Mouse (Mus musculus): ENCODE results near the gene Tmem120b. TPM values are rescaled to one million over a fixed set of nuclear protein-coding genes. Genes with fewer than 3 reads are reported as not detected.
A peak's percentile ranks its signal among the peaks of the same experiment; 100 is the strongest.

Gene Tmem120b
- total RNA-seq (2021): 10 to 100 TPM in 1 of 2 experiments, 1 to 10 TPM in 1; 8.6 to 10.6 TPM

GRCm38 (mm10) chr5:123068115-123068514 is at the start of gene Tmem120b:
Tmem120b (plus strand) TSS chr5:123068415.
- DNase-seq (ENCODE audit: low spot score): no peak
- intact Hi-C loops (cut with DNase I): no loop called here

GRCm38 (mm10) chr5:123019336-123020016 is 48.7 kb upstream of the Tmem120b start:
- intact Hi-C loops (cut with DNase I): no loop called here
- DNase-seq (ENCODE audit: low spot score): no peak

- intact Hi-C loops (cut with DNase I): no loop called here
- DNase-seq (ENCODE audit: low spot score): no peak
These were observed 47.8 kb upstream of the Tmem120b start for GRCm38 (mm10) chr5:123020426-123020825.

- no peak for DNase-seq (ENCODE audit: low spot score)
- intact Hi-C loops (cut with DNase I): no loop called here
These were observed 46.8 kb upstream of the Tmem120b start for GRCm38 (mm10) chr5:123021438-123021837.

GRCm38 (mm10) chr5:123023049-123023448 is 45.2 kb upstream of the Tmem120b start:
- no peak for DNase-seq (ENCODE audit: low spot score)
- intact Hi-C loops (cut with DNase I): no loop called here

GRCm38 (mm10) chr5:123024312-123024711 is 43.9 kb upstream of the Tmem120b start:
- no peak for DNase-seq (ENCODE audit: low spot score)
- intact Hi-C loops (cut with DNase I): no loop called here

- intact Hi-C loops (cut with DNase I): no loop called here
- DNase-seq (ENCODE audit: low spot score): no peak
These were observed 43.1 kb upstream of the Tmem120b start for GRCm38 (mm10) chr5:123024965-123025573.

- intact Hi-C loops (cut with DNase I): no loop called here
- no peak for DNase-seq (ENCODE audit: low spot score)
These were observed 41.8 kb upstream of the Tmem120b start for GRCm38 (mm10) chr5:123026414-123026813.

GRCm38 (mm10) chr5:123027436-123027835 is 40.8 kb upstream of the Tmem120b start:
- DNase-seq (ENCODE audit: low spot score): no peak
- intact Hi-C loops (cut with DNase I): no loop called here

GRCm38 (mm10) chr5:123029729-123030128 is 38.5 kb upstream of the Tmem120b start:
- DNase-seq (ENCODE audit: low spot score): no peak
- intact Hi-C loops (cut with DNase I): no loop called here

GRCm38 (mm10) chr5:123031312-123031711 is 36.9 kb upstream of the Tmem120b start:
- intact Hi-C loops (cut with DNase I): no loop called here
- DNase-seq (ENCODE audit: low spot score): no peak

GRCm38 (mm10) chr5:123033646-123034160 is 34.5 kb upstream of the Tmem120b start:
- no peak for DNase-seq (ENCODE audit: low spot score)
- intact Hi-C loops (cut with DNase I): no loop called here

GRCm38 (mm10) chr5:123035089-123035488 is 33.1 kb upstream of the Tmem120b start:
- intact Hi-C loops (cut with DNase I): no loop called here
- DNase-seq (ENCODE audit: low spot score): no peak

- intact Hi-C loops (cut with DNase I): no loop called here
- DNase-seq (ENCODE audit: low spot score): no peak
These were observed 32.7 kb upstream of the Tmem120b start for GRCm38 (mm10) chr5:123035564-123035963.

- no peak for DNase-seq (ENCODE audit: low spot score)
- intact Hi-C loops (cut with DNase I): no loop called here
These were observed 30.1 kb upstream of the Tmem120b start for GRCm38 (mm10) chr5:123038115-123038514.

GRCm38 (mm10) chr5:123039120-123039752 is 29.0 kb upstream of the Tmem120b start:
- intact Hi-C loops (cut with DNase I): no loop called here
- DNase-seq (ENCODE audit: low spot score): peak; percentile 67

GRCm38 (mm10) chr5:123040796-123041195 is 27.4 kb upstream of the Tmem120b start:
- DNase-seq (ENCODE audit: low spot score): no peak
- intact Hi-C loops (cut with DNase I): no loop called here

GRCm38 (mm10) chr5:123043856-123044255 is 24.4 kb upstream of the Tmem120b start:
- intact Hi-C loops (cut with DNase I): loop anchor here (2.0 kb wide), 1 partner anchor 119 kb away; no protein-coding TSS in a partner anchor
- DNase-seq (ENCODE audit: low spot score): no peak

- intact Hi-C loops (cut with DNase I): loop anchor here (1.0 to 2.0 kb wide), 3 partner anchors 31 to 121 kb away; partner anchors contain the start of gene Orai1
- DNase-seq (ENCODE audit: low spot score): peak; percentile 41
These were observed 22.5 kb upstream of the Tmem120b start for GRCm38 (mm10) chr5:123045561-123046295.

GRCm38 (mm10) chr5:123046916-123047315 is 21.3 kb upstream of the Tmem120b start, which contains the start of gene Morn3:
Morn3 (minus strand) TSS chr5:123047016.
- no peak for DNase-seq (ENCODE audit: low spot score)
- intact Hi-C loops (cut with DNase I): loop anchor here (1.0 to 2.0 kb wide), 2 partner anchors 32 to 79 kb away; partner anchors contain the start of gene Orai1
